Mouse (Mus musculus): ENCODE data around the gene Zfp622. TPM values are rescaled to one million over a fixed set of nuclear protein-coding genes. Genes with fewer than 3 reads are reported as not detected.
A peak's percentile ranks its signal among the peaks of the same experiment; 100 is the strongest.

Gene Zfp622
- polyA plus RNA-seq, 1 experiment: not detected

- whole genome bisulfite sequencing: 90% methylated on average over 7 of the region's 7 CpGs
- TF ChIP-seq CTCF (IDR thresholded peaks at IDR 0.05; ENCODE audit: insufficient read depth, low read depth, low read length): no peak
- no peak for TF ChIP-seq POLR2A (IDR thresholded peaks at IDR 0.05; ENCODE audit: insufficient read depth, low read depth, low read length)
- Histone ChIP-seq H3K4me3 (ENCODE audit: insufficient read depth, low read depth, low read length) (no peak overlapping the region), H3K27ac (ENCODE audit: insufficient read depth, low read depth, low read length) (no peak overlapping the region), H3K4me1 (ENCODE audit: control insufficient read depth, insufficient read depth, low read length) (peaks cover 20% of the 10 kb centered on the region)
These were observed 37.7 kb upstream of the Zfp622 start for GRCm38 (mm10) chr15:25946482-25946881.

GRCm38 (mm10) chr15:25947383-25947782, 36.8 kb upstream of the Zfp622 start:
- no peak overlapping the region for H3K4me3 ChIP-seq (ENCODE audit: insufficient read depth, low read depth, low read length)
- TF ChIP-seq POLR2A (IDR thresholded peaks at IDR 0.05; ENCODE audit: insufficient read depth, low read depth, low read length) (no peak), CTCF (IDR thresholded peaks at IDR 0.05; ENCODE audit: insufficient read depth, low read depth, low read length) (no peak)
- 85% methylated on average over 8 of the region's 8 CpGs for WGBS

GRCm38 (mm10) chr15:25948257-25949223, 35.6 kb upstream of the Zfp622 start:
- H3K4me1 ChIP-seq (ENCODE audit: control insufficient read depth, insufficient read depth, low read length): peaks cover 17% of the 10 kb centered on the region
- H3K4me3 ChIP-seq (ENCODE audit: insufficient read depth, low read depth, low read length): no peak overlapping the region
- peak overlapping the region; percentile 81 for H3K27ac ChIP-seq (ENCODE audit: insufficient read depth, low read depth, low read length)
- TF ChIP-seq CTCF (IDR thresholded peaks at IDR 0.05; ENCODE audit: insufficient read depth, low read depth, low read length) (no peak), POLR2A (IDR thresholded peaks at IDR 0.05; ENCODE audit: insufficient read depth, low read depth, low read length) (no peak)
- WGBS: 53% methylated on average over 26 of the region's 26 CpGs

More at GRCm38 (mm10) chr15:25947383-25947782, 36.8 kb upstream of the Zfp622 start:
- H3K4me1 ChIP-seq (ENCODE audit: control insufficient read depth, insufficient read depth, low read length): peaks cover 17% of the 10 kb centered on the region
- H3K27ac ChIP-seq (ENCODE audit: insufficient read depth, low read depth, low read length): no peak overlapping the region

GRCm38 (mm10) chr15:25949696-25950095, 34.5 kb upstream of the Zfp622 start:
- no peak for TF ChIP-seq CTCF (IDR thresholded peaks at IDR 0.05; ENCODE audit: insufficient read depth, low read depth, low read length)
- no peak for TF ChIP-seq POLR2A (IDR thresholded peaks at IDR 0.05; ENCODE audit: insufficient read depth, low read depth, low read length)
- Histone ChIP-seq H3K27ac (ENCODE audit: insufficient read depth, low read depth, low read length) (no peak overlapping the region), H3K4me3 (ENCODE audit: insufficient read depth, low read depth, low read length) (no peak overlapping the region), H3K4me1 (ENCODE audit: control insufficient read depth, insufficient read depth, low read length) (peaks cover 17% of the 10 kb centered on the region)
- WGBS: 83% methylated on average over 9 of the region's 9 CpGs

- WGBS: 90% methylated on average over 5 of the region's 5 CpGs
These were observed 33.6 kb upstream of the Zfp622 start for GRCm38 (mm10) chr15:25950584-25950983.

GRCm38 (mm10) chr15:25951037-25951436, 33.1 kb upstream of the Zfp622 start:
- 77% methylated on average over 4 of the region's 4 CpGs for WGBS
- TF ChIP-seq CTCF (IDR thresholded peaks at IDR 0.05; ENCODE audit: insufficient read depth, low read depth, low read length): no peak
- TF ChIP-seq POLR2A (IDR thresholded peaks at IDR 0.05; ENCODE audit: insufficient read depth, low read depth, low read length): no peak
- Histone ChIP-seq H3K4me3 (ENCODE audit: insufficient read depth, low read depth, low read length) (no peak overlapping the region), H3K4me1 (ENCODE audit: control insufficient read depth, insufficient read depth, low read length) (peaks cover 17% of the 10 kb centered on the region), H3K27ac (ENCODE audit: insufficient read depth, low read depth, low read length) (no peak overlapping the region)

More at GRCm38 (mm10) chr15:25950584-25950983, 33.6 kb upstream of the Zfp622 start:
- H3K4me1 ChIP-seq (ENCODE audit: control insufficient read depth, insufficient read depth, low read length): peaks cover 17% of the 10 kb centered on the region
- TF ChIP-seq POLR2A (IDR thresholded peaks at IDR 0.05; ENCODE audit: insufficient read depth, low read depth, low read length): no peak
- no peak for TF ChIP-seq CTCF (IDR thresholded peaks at IDR 0.05; ENCODE audit: insufficient read depth, low read depth, low read length)
- no peak overlapping the region for H3K27ac ChIP-seq (ENCODE audit: insufficient read depth, low read depth, low read length)
- no peak overlapping the region for H3K4me3 ChIP-seq (ENCODE audit: insufficient read depth, low read depth, low read length)

GRCm38 (mm10) chr15:25956001-25956400, 28.2 kb upstream of the Zfp622 start:
- TF ChIP-seq CTCF (IDR thresholded peaks at IDR 0.05; ENCODE audit: insufficient read depth, low read depth, low read length) (no peak), POLR2A (IDR thresholded peaks at IDR 0.05; ENCODE audit: insufficient read depth, low read depth, low read length) (no peak)
- H3K4me1 ChIP-seq (ENCODE audit: control insufficient read depth, insufficient read depth, low read length): peaks cover 1% of the 10 kb centered on the region; the same call in 1 of the 2 replicates
- no peak overlapping the region for H3K4me3 ChIP-seq (ENCODE audit: insufficient read depth, low read depth, low read length)
- WGBS: 82% methylated on average over 5 of the region's 5 CpGs
- H3K27ac ChIP-seq (ENCODE audit: insufficient read depth, low read depth, low read length): no peak overlapping the region

- Histone ChIP-seq H3K4me1 (ENCODE audit: control insufficient read depth, insufficient read depth, low read length) (no peaks in the 10 kb centered on the region), H3K4me3 (ENCODE audit: insufficient read depth, low read depth, low read length) (no peak overlapping the region), H3K27ac (ENCODE audit: insufficient read depth, low read depth, low read length) (no peak overlapping the region)
- WGBS: 51% methylated on average over 11 of the region's 11 CpGs
- no peak for TF ChIP-seq POLR2A (IDR thresholded peaks at IDR 0.05; ENCODE audit: insufficient read depth, low read depth, low read length)
- TF ChIP-seq CTCF (IDR thresholded peaks at IDR 0.05; ENCODE audit: insufficient read depth, low read depth, low read length): no peak
These were observed 27.6 kb upstream of the Zfp622 start for GRCm38 (mm10) chr15:25956422-25957117.

- 80% methylated on average over 10 of the region's 10 CpGs for WGBS
- H3K4me1 ChIP-seq (ENCODE audit: control insufficient read depth, insufficient read depth, low read length): no peaks in the 10 kb centered on the region
- H3K27ac ChIP-seq (ENCODE audit: insufficient read depth, low read depth, low read length): no peak overlapping the region
- TF ChIP-seq POLR2A (IDR thresholded peaks at IDR 0.05; ENCODE audit: insufficient read depth, low read depth, low read length) (no peak), CTCF (IDR thresholded peaks at IDR 0.05; ENCODE audit: insufficient read depth, low read depth, low read length) (no peak)
- no peak overlapping the region for H3K4me3 ChIP-seq (ENCODE audit: insufficient read depth, low read depth, low read length)
These were observed 26.5 kb upstream of the Zfp622 start for GRCm38 (mm10) chr15:25957651-25958050.
